Mouse (Mus musculus): Measurements from ENCODE around the gene Lin7b.

DNA sequence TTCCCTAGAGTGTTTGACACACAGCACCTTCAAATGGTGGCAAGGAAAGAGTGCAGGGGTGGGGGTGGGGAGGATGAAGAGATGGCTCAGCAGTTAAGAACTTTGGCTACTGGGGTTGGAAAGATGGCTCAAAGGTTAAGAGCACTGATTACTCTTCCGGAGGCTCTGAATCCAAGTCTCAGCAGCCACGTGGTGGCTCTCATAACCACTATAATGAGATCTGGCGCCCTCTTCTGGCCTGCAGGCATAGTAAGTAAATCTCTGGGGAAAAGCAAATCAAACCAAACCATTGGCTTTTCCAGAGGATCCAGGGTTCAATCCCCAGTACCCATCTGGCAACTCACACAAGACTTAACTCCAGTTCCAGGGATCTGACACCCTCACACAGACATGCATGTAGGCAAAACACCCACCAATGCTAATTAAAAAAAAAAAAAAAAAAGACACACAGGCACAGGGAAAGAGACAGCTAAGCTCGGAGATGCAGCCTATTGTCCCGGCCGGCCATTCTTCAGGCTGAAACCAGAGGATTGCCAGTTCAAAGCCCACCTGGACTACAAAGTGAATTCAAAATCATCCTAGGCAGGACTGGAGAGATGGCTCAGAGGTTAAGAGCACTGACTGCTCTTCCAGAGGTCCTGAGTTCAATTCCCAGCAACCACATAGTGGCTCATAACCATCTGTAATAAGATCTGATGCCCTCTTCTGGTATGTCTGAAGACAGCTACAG is 33.3 kb upstream of the Lin7b start:
- TF ChIP-seq CTCF (IDR thresholded peaks at IDR 0.05; ENCODE audit: low read depth, low read length): peak; percentile 49; the same call in 1 of the 2 replicates
- no peak for TF ChIP-seq POLR2A (IDR thresholded peaks at IDR 0.05; ENCODE audit: borderline replicate concordance, low read depth, low read length)
